Mouse (Mus musculus): Measurements from ENCODE around the gene Zp3. TPM values are rescaled to one million over a fixed set of nuclear protein-coding genes. Genes with fewer than 3 reads are reported as not detected.
A peak's percentile ranks its signal among the peaks of the same experiment; 100 is the strongest.

The Zp3 gene
- polyA plus RNA-seq, 1 experiment = not detected

DNA sequence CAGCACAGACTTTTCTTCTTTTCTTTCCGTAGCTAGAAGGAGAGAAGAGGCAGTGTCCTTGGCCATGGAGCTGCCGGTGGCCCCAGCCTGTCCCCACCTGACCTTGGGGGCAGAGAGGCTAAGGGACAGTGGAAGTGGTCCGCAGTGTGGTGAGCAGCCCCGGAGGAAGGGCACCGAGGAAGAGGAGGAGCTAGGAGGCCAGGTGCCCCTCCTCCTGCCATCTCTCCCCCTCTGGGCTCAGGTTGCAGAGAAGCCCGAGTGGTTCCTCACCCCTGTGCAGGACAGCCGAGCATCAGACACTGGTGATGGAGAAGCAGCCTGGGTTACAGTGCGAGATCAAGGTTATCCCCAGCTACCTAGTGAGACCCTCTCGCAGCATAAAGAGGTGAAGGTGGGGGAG is 5.5 kb upstream of the Zp3 start, which contains the start of gene Ssc4d:
Gene Ssc4d, minus strand, starts transcription at position 167 of the 400 bp plus-strand sequence.
- Histone ChIP-seq H3K4me3 (ENCODE audit: insufficient read depth, low read depth, low read length) (no peak within 1 kb of the TSS), H3K4me1 (ENCODE audit: control insufficient read depth, insufficient read depth, insufficient read length, low read length) (no peaks in the 10 kb centered on the region), H3K27ac (replicated peaks; ENCODE audit: low read depth, low read length) (no peak within 1 kb of the TSS)

DNA sequence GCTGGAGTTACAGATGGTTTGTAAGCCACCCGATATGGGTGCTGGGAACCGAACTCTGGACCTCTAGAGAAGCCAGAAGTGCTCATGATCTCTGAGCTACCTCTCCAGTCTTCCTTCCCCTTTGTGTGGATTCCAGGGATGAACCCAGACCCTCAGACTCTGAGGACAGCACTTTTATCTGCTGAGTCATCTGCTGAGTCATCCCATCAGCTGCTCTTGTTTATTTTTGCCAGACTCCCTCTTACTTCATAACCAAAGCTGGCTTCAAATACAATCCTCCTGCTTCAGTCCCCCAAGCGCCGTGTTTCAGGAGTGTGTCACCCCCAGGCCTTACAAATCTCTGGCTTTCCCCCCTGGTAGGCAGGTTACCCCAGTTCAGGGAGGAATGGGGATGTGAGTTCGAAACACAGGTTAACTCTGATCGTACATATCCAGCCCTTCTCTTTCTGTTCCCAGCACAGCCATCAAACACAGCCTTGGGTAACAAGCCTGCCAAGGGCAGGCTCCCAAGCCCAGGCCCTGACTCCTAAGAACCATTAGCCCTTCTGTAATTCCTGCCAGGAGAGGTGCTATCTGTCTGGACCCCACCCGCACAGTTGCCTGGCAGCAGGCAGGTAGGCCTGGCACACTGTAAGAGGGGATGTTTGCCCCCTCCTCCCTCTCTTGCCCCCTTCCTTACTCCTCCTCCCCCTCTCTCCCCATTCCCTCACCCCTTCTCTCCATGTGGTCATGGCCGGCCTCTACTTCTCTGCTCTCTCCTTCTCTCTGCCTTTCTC is 3.8 kb upstream of the Zp3 start:
- Histone ChIP-seq H3K27ac (replicated peaks; ENCODE audit: low read depth, low read length) (no peak overlapping the region), H3K4me3 (ENCODE audit: insufficient read depth, low read depth, low read length) (no peak overlapping the region), H3K4me1 (ENCODE audit: control insufficient read depth, insufficient read depth, insufficient read length, low read length) (no peaks in the 10 kb centered on the region)

DNA sequence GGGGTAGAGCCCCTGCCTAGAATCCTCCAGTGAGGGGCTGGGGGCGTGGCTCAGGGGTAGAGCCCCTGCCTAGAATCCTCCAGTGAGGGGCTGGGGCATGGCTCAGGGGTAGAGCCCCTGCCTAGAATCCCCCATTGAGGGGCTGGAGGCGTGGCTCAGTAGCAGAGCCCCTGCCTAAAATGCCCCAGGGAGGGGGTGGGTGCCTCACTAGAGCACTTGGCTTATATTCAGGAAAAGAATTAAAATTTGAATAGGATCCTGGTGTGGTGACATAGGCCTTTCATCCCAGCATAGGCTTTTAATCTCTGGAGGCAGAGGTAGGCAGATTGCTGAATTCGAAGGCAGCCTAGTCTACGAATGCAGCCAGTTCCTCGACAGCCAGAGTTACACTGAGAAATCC is 518 bp upstream of the Zp3 start:
- H3K4me1 ChIP-seq (ENCODE audit: control insufficient read depth, insufficient read depth, insufficient read length, low read length) = no peaks in the 10 kb centered on the region
- no peak overlapping the region for H3K27ac ChIP-seq (replicated peaks; ENCODE audit: low read depth, low read length)
- H3K4me3 ChIP-seq (ENCODE audit: insufficient read depth, low read depth, low read length) = no peak overlapping the region

DNA sequence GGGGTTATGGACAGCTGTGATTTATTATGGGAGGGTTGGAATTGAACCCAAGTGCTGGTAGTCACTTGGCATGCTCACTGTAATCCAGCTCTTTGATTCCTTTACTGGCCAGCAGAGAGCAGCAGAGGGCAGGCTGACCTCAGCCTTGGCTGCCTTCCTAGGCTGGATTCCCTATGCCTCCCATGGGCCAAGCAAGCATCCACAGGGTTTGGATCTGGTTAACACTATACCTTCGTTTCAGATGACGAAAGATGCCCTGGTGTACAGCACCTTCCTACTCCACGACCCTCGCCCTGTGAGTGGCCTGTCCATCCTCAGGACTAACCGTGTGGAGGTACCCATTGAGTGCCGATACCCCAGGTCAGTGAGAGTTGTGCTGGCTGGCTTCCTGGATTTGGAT is 2.5 kb downstream of the Zp3 start:
- no peaks in the 10 kb centered on the region for H3K4me1 ChIP-seq (ENCODE audit: control insufficient read depth, insufficient read depth, insufficient read length, low read length)
- peak overlapping the region; percentile 42; the same call in 1 of the 2 replicates for H3K27ac ChIP-seq (replicated peaks; ENCODE audit: low read depth, low read length)
- H3K4me3 ChIP-seq (ENCODE audit: insufficient read depth, low read depth, low read length) = peak overlapping the region; percentile 46

DNA sequence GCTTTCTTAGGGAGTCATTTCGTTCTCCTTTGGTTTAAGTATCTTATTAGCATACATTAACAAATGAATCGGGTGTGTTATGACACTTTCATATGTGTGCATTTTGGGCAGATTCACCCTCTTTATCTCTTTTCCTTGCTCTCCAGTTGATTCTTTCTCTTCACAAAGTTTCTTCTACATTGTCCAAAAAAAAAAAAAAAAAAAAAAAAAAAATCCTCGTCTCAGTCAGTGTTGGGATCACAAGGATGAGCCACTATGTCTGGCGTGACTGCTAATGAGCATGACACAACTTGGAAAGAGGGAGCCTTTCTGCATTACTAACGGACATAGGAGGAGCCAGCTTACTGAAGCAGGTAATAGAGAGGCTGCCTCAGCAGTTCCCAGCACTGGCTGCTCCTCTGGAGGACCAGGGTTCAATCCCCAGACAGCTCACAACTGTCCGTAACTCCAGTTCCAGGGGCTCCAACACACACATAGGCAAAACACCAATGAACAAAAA is 4.7 kb downstream of the Zp3 start:
- Histone ChIP-seq H3K27ac (replicated peaks; ENCODE audit: low read depth, low read length) (no peak overlapping the region), H3K4me3 (ENCODE audit: insufficient read depth, low read depth, low read length) (no peak overlapping the region), H3K4me1 (ENCODE audit: control insufficient read depth, insufficient read depth, insufficient read length, low read length) (no peaks in the 10 kb centered on the region)

DNA sequence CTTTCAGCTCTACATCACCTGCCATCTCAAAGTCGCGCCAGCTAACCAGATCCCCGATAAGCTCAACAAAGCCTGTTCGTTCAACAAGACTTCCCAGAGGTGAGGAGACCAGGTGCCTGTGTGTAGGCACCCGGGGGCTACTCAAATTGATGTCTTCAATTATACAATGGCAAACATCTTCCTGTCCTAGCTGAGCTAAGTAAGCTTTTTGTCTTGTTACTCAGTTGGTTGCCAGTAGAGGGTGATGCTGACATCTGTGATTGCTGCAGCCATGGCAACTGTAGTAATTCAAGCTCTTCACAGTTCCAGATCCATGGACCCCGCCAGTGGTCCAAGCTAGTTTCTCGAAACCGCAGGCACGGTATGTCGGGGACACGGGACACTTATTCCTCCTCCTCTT is 7.3 kb downstream of the Zp3 start:
- Histone ChIP-seq H3K4me3 (ENCODE audit: insufficient read depth, low read depth, low read length) (no peak overlapping the region), H3K4me1 (ENCODE audit: control insufficient read depth, insufficient read depth, insufficient read length, low read length) (no peaks in the 10 kb centered on the region), H3K27ac (replicated peaks; ENCODE audit: low read depth, low read length) (no peak overlapping the region)

DNA sequence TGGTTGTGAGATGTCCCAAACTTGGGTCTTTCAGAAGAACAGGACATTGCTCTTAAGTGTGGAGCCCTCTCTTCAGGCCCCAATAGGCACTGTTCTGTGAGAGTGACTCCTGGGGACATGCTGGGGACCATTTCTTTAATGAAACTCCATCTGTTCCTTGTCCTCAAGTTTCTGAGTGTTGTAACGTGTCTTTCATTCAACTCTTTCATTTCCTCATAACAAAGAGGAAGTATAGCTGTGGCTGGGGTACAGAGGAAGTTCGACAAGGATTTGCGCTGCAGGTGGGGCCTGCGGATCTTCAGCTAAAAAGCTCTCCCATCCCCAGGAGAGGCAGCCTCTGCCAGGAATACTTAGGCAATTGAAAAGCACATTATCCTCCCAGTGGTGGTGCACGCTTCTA is 10.7 kb downstream of the Zp3 start:
- Histone ChIP-seq H3K4me1 (ENCODE audit: control insufficient read depth, insufficient read depth, insufficient read length, low read length) (peaks cover 4% of the 10 kb centered on the region; the same call in 1 of the 2 replicates), H3K27ac (replicated peaks; ENCODE audit: low read depth, low read length) (no peak overlapping the region), H3K4me3 (ENCODE audit: insufficient read depth, low read depth, low read length) (no peak overlapping the region)

DNA sequence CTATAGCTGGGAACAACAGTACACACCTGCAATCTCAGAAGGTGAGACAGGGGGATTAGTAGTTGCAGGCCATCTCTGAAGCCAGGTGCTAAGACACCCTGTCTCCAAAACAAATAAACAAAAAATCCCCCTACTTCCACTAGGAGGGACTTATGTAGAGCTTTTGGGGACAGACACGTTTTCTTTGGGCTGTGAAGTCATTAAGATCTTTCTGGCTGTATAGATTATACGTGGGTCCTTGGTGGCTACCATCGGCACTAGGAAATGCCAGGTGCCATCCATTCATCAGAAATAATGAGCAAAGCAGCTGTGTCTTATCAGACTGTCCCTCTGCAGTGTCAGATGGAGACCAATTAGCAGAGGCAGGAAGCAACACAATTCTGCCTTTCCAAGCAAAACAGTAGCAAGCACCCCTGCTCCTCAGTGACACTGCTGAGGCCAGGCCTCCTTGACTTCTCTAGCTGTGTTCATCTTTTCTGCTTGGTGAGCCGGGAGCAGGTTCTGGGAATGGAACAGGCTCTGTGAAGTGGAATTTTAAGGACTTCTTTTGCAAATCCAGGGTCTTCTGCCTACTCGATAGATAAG is 13.6 kb downstream of the Zp3 start:
- no peak overlapping the region for H3K27ac ChIP-seq (replicated peaks; ENCODE audit: low read depth, low read length)
- H3K4me3 ChIP-seq (ENCODE audit: insufficient read depth, low read depth, low read length) = no peak overlapping the region
- peaks cover 9% of the 10 kb centered on the region for H3K4me1 ChIP-seq (ENCODE audit: control insufficient read depth, insufficient read depth, insufficient read length, low read length)

DNA sequence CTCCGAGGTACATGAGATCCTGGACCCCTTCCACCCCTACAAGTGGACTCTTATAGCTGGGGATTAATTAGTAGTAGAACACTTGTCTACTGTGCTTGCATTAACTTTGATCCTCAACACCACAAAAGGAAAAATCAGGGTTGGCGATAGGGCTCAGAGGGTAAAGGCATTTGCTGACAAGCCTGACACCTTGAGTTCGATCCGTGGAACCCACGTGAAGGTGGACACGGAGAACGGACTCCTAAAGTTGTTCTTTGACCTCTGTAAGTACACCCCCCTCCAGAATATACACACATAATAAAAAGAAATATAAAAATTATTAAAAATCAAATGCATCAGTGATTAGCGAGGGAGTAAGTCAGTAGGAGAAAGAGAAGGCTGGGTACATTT is 14.4 kb downstream of the Zp3 start:
- H3K4me3 ChIP-seq (ENCODE audit: insufficient read depth, low read depth, low read length) = no peak overlapping the region
- no peak overlapping the region for H3K27ac ChIP-seq (replicated peaks; ENCODE audit: low read depth, low read length)

DNA sequence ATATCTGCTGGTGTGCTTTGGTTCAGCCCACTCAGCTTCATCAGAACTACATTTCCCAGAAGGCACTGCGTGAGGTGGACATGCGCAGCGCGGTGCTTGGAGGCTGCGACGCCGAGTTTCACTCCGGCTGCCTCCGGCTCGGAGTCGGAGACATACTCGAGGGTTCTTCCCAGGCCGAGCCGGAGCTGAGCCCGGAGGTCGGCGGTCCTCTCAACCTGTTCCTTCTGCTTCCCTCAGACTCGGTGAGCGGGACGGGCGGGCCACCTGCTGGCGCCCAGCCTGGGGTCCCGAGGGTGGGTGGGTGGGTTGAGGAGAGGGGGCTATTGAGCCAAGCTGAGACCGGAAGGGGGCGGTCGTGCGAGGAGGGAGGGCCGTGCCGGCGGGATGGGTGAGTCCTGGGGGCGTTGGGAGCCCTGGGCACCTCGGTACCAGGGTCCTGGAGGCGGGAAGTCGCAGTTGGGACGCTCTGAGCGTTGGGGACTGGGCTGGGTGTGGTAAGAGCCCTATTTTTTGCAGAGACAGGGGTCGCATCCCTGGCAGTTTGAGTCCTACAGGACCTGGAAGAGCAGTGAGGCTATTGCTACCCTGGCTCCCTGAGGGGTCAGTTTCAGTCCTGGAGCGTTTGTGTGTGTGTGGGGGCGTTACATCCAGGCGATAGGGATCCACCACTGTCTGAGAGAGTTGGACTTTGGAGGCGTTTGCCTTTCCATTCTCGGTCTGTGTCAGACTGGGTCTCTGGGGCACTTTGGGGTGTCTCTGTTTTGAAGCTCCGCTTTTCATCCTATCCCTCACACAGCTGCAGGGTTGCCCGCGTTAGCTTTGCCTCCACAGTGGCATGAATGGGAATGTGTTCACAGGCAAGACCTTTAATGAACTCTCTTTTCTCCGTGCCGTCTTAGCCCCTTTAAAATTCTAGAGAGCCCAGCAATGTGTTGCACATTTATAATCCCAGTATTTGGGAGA is 15.1 kb downstream of the Zp3 start, which contains the start of gene Dtx2:
Gene Dtx2, plus strand, starts transcription at position 76 of the 963 bp plus-strand sequence.
- Histone ChIP-seq H3K4me3 (ENCODE audit: insufficient read depth, low read depth, low read length) (peak within 1 kb of the TSS; percentile 86), H3K27ac (replicated peaks; ENCODE audit: low read depth, low read length) (peak within 1 kb of the TSS; percentile 71)

More for the DNA sequence above, 14.4 kb downstream of the Zp3 start:
- peaks cover 9% of the 10 kb centered on the region for H3K4me1 ChIP-seq (ENCODE audit: control insufficient read depth, insufficient read depth, insufficient read length, low read length)

DNA sequence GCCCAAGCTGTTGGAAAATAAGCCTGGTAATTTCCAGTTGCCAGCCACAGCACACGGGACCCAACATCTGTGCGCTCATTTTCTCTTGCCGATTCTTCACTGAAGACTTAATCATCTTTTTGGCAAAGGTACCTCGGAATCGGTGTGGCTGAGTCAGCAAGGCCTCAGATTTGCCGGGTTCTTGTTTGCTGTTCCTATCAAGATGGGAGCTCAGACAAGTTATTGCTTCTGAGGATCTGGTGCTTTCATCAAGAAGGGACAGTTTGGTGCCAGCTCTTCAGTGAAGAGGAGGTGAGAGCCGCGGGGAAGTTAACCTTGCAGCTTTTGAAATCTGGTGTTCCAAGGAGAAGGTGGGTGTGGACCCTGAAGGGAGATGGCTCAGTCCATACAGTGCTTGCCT is 16.3 kb downstream of the Zp3 start:
- Histone ChIP-seq H3K4me1 (ENCODE audit: control insufficient read depth, insufficient read depth, insufficient read length, low read length) (peaks cover 9% of the 10 kb centered on the region), H3K4me3 (ENCODE audit: insufficient read depth, low read depth, low read length) (peak overlapping the region; percentile 86), H3K27ac (replicated peaks; ENCODE audit: low read depth, low read length) (no peak overlapping the region)

More for the DNA sequence above, 15.1 kb downstream of the Zp3 start, which contains the start of gene Dtx2:
- H3K4me1 ChIP-seq (ENCODE audit: control insufficient read depth, insufficient read depth, insufficient read length, low read length) = peaks cover 9% of the 10 kb centered on the region

DNA sequence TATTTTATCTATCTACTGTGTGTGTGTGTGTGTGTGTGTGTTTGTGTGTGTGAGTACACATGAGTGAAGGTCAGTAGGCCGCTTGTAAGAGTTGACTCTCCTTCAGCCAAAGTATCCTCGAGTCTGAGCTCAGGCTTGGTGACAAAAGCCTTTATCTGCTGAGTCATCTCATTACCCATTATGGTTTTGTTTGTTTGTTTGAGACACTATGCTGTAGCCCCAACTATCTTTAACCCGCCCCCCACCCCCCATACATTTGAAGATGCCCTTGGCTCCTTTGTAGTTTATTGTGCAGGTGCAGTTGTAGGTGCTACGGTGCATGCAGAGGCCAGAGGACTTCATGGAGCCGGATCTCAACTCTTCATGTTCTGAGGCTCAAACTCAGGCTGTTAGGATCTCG is 21.3 kb downstream of the Zp3 start:
- no peak overlapping the region for H3K4me3 ChIP-seq (ENCODE audit: insufficient read depth, low read depth, low read length)
- H3K27ac ChIP-seq (replicated peaks; ENCODE audit: low read depth, low read length) = no peak overlapping the region
- H3K4me1 ChIP-seq (ENCODE audit: control insufficient read depth, insufficient read depth, insufficient read length, low read length) = peaks cover 7% of the 10 kb centered on the region

DNA sequence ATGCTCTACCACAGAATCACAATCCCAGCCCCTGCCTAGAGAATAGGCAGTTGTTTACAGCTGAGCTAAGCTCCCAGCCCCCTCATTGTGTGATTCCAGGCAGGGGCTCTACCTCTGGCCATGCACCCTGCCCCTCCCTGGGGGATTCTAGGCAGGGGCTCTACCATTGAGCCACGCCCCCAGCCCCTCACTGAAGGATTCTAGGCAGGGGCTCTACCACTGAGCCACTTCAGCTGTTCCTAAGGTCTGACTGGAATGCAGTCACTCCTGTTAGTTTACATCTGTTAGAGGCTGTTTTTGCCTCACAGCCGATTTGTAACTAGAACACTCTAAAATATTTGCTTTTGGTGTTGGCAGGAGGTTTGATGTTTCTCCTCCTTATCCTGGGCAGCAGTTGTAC is 22.4 kb downstream of the Zp3 start:
- Histone ChIP-seq H3K4me3 (ENCODE audit: insufficient read depth, low read depth, low read length) (no peak overlapping the region), H3K4me1 (ENCODE audit: control insufficient read depth, insufficient read depth, insufficient read length, low read length) (peaks cover 15% of the 10 kb centered on the region), H3K27ac (replicated peaks; ENCODE audit: low read depth, low read length) (no peak overlapping the region; the same call in 1 of the 2 replicates)

DNA sequence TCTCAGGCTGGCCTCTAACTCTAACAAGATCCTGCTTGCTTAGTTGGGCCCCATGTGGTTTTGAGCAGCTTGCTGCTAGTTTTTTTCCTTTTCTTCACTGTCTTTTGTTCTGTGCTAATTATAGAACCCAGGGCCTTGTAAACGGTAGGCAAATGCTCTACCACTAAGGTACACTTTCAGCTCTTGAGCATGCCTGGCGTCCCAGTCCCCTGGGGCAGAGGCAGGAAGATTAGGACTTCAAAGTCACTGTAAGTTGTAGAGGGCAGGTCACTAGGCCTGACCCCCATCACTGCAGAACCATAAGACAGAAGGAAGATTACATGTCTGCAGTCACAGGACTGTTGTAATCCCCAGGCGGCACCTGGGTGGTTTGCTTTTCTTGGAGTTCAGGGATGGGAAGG is 22.9 kb downstream of the Zp3 start:
- Histone ChIP-seq H3K4me3 (ENCODE audit: insufficient read depth, low read depth, low read length) (no peak overlapping the region), H3K4me1 (ENCODE audit: control insufficient read depth, insufficient read depth, insufficient read length, low read length) (peaks cover 19% of the 10 kb centered on the region), H3K27ac (replicated peaks; ENCODE audit: low read depth, low read length) (no peak overlapping the region)

DNA sequence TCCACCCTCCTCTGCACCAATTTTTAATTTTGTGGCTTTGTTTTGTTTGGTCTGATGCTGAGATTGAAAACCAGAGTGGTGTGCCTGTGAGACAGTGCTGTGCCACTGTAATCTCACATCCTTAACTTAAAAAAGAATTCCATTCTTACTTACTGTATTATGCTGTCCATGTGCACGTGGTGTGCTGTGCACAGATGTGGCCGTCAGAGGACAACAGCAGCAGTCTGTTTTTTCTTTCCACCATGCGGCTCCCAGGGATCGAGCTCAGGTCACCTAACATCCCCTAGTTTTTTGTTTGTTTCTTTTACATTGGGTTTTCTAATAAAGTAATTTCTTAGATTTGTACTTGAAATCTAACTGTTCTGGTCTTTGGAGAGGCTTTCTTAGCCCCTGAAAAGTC is 24.6 kb downstream of the Zp3 start:
- H3K4me3 ChIP-seq (ENCODE audit: insufficient read depth, low read depth, low read length) = no peak overlapping the region
- H3K4me1 ChIP-seq (ENCODE audit: control insufficient read depth, insufficient read depth, insufficient read length, low read length) = peaks cover 21% of the 10 kb centered on the region
- H3K27ac ChIP-seq (replicated peaks; ENCODE audit: low read depth, low read length) = no peak overlapping the region

Measured in brown adipose tissue, adult 24 weeks (tissue).